Mouse (Mus musculus) heart, postnatal 36 days (tissue): ENCODE measurements at regions not wholly inside any gene's neighbourhood (a gene's known extent, or its start where the extent isn't known, plus 50 kb on each side); places are given as distances from the start of the nearest gene placed in this dataset.

ENCODE experiments used
- DNase-seq, 2 experiments: peaks; one replicate each; pipeline ENCODE4 v3.0.0; 2021 to 2022
- intact Hi-C: fragments of 180-260 bp; cut with DNase I; formaldehyde crosslinking; loops from one replicate; pipeline ENCODE4 v1.15.1; 2025

DNA sequence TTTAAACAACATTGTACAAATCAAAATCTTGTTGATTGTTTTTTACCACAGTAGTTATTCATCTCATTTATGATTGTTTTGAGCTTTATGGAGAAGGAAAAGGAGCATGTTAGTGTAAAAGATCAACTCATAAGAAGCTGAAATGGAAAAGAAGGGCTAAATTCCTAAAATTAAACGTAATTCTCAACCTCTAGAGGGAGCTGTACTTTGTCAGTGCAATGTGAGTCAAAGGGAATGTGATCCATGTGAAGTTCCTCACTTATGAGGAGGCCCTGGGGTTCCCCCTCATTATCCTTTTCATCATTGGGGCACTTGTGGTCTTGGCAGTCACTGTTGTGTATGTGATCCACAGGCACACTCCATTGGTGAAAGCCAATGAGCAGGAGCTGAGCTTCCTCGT, 54.0 kb upstream of the Vmn2r7 start:
- intact Hi-C loops: no loop called here
- no peak for DNase-seq

DNA sequence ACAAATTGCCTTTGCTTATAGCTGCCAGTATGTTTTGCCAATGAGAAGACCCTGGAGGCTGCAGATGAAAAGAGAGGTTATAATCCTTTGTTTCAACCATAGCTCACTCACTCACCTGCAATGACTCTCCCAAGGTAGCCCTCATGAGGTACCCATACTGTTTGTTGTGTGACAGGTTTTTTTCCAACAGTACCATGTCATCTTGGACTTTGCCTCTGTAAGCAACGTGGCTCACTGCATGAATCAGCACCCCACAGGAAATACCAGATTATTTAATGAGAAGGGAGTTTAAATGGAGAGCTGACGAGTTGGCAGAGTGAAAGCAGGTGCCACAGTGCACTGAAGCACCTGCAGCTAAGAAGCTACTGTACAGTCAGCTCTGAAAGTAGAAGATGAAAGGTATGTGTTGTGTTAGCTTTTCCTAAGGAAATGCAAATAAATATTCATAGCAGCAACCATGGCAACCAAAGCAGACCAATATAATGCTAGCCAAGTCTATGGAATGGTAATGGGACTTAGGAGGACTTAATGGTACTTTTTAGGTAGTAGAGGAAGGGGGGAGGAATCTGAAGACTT, 56.8 kb upstream of the Vmn2r7 start:
- intact Hi-C loops: no loop called here
- DNase-seq: no peak

DNA sequence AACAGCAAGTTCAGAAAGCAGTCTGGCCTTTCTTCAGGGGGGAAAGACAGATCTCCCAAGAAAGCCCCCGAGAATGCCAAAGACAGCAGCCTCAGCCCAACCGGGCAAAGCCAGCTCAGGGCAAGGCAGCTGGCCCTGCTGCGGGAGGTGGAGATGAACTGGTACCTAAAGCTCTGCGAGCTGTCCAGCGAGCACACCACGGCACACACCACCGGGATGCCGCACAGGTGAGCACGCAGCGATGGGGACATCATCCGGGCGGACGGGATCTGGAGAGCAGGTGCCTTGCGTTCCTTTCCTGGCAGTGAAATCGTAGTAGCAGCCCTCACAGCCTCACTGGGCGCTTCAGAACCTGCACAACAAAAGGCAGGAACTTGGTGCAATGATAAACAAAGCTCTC, 104.7 kb upstream of the Vmn2r7 start:
- DNase-seq: no peak
- intact Hi-C loops: no loop called here

DNA sequence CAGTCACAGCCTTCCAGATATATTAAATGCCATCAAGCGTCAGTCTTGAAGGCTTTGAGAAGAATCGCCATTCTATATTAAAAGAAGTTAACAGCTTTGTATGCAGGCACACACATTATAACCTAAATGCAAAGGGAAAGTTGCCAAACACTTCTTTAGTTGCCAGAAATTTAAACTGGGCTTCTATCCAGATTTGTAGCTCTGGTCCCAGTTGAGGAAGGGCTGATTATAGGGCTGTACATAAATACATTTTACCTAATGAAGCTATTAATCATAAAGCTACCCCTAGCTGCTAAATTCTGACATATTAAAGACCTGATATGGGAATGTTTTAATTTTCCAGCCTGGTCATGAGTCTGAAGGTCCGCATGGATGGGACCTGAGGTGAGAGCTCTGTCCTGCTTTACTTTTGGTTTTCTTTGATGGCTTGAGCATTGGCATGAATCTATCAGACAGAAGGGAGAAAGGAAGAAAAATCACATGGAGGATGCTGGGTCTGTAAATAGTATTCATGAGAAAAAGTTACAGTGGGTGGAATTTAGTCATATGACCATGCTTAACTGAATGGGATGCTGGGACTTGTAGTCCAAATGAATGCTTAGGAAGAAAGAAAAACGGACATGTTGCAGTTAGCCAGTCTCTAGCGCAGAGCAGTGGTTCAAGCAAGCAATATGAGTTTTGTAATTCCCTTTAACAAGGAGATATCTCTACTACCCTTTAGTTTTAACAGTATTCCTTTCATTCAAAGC, 120.3 kb upstream of the Vmn2r7 start:
- intact Hi-C loops: no loop called here
- no peak for DNase-seq

DNA sequence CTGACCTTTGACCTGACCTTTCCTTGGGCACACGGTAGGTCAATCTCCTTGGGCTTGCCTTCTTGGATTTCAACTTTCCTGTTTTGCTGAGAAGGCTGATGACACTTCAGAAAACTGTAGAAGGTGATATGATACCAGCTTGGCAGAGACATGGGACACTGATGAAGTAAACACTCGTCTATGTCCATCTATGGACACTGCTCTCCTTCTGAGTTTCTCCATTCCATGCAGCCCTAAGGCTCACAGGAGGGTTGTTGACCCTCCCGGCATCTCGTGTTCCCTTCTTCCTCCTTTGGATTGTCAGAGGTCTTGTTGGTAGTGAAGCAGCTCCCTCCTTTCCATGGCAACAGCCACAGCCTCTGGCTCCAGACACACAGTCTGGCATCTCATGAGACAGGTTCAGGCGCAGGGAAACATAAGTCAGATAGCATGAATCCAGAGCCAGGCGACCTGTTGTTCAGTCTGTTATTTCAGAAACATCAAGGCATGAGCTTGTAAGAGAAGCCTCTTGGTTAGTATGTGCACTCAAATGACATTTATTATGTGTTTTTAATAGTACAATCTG, 120.9 kb upstream of the Vmn2r7 start:
- intact Hi-C loops: no loop called here
- no peak for DNase-seq

DNA sequence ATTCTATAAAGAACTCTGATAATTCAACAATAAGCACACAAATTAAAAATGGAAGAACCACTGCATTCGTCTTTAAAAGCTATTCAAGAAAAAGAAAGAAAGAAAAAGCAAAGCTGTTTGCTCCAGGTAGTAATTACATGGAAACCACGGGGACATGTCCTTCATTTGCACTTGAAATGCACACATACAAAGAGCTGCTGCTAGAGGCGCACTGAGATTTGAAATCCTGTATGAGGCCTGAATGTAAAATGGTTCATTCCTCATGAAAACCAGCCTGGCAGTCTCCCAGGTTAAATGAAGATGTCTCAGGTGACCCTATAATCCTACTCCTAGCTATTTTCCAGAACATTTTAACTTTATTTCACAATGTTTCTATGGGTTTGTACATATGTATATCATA, 123.7 kb upstream of the Vmn2r7 start:
- DNase-seq: no peak
- intact Hi-C loops: no loop called here

DNA sequence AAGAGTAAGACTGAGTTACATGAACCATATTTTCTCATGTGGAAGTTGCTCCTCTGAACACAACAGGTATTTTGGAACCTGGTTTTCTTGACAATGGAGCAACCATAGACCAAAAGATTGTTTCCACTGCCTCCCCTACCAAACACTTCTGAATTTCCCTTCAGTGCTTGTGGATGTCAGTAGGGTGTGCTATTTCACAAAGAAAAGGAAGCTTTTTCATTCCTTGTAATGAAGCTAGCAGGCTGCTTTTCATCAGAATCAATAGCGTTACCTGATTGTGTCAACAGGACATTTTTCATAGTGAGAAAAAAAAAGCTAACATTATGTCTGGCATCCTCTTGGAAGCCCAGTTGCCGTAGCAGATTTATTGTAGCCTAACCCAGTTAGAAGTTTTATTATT, 124.8 kb upstream of the Kcnab1 start:
- intact Hi-C loops: loop anchor here (10.0 kb wide), 2 partner anchors 230 to 1010 kb away; no protein-coding TSS in a partner anchor
- no peak for DNase-seq

DNA sequence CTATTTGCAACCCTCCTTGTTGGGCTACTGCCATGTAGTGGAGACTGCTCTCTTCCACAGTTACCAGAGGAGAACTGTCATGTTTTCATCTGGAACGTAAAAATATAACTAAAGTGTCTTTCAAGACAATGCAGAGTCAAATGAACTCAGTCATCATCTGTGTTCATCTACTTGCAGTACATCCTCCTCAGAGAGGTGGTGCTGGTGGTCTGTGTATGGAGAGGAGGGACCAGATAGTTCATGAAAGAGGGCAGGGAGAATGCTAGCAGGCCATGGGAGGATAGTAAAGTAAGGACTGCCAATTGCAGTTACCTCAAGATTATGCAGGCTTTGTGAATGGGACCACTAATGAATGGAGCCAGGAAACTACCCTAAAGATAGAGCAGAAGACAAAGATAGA, 121.5 kb upstream of the Kcnab1 start:
- peak in 1 of 2 experiments; percentile 4 for DNase-seq
- intact Hi-C loops: loop anchor here (2.0 to 10.0 kb wide), 5 partner anchors 227 to 1007 kb away; no protein-coding TSS in a partner anchor

DNA sequence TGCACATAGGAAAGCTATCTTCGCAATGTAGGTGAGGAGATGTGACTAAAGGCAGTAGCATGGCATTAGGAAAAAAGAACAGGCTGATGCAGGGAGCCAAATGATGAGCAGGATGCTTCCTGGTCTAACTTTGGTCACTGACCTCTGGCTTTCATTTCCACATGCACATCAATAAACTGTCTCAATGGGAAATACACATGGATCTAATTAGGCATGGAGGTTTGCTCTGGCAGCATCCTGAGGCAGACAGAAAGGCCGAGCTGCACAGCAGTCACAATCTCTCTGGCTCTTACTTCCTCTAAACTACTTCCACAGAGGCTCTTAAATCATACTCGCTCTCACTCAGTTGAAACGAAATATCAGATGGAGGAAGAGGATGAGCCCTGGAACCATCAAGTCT, 112.7 kb upstream of the Kcnab1 start:
- DNase-seq: no peak
- intact Hi-C loops: no loop called here

DNA sequence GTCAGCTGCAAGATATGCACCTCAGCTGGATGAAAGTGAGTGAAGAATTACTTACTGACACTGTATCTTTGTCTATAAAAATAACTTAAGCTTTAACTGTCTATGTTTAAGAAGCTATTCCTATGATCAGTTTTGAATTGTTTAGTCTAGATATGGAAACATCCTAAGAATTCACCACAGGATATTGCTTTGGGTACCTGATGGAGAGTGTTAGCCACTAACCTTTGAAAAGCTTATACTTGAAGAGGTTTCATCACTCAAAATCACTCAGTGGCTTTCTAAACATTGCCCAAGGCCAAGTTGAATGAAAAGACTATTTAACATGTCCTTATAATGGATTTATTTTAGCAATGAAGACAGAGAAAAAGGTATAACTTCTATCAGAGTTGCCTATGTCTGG, 111.6 kb upstream of the Kcnab1 start:
- intact Hi-C loops: no loop called here
- DNase-seq: no peak

DNA sequence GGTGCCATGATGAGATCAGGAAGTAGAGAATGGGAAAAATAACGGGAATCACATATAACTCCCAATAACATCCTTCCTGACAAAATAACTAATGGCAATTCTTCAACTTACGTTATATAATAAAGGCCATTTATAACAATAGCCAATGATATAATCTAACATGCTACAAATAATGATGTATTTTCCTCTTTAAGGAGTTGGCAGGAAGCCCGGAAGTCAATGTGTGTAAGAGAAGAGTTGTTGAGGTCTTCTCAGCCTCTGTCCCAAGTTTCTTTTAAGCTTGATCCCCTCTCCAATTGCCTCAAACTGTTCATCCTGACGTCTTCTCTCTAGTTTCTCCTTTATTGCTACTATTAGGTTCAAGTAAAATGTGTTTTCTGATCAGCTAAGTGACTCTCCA, 108.1 kb upstream of the Kcnab1 start:
- intact Hi-C loops: no loop called here
- no peak for DNase-seq

DNA sequence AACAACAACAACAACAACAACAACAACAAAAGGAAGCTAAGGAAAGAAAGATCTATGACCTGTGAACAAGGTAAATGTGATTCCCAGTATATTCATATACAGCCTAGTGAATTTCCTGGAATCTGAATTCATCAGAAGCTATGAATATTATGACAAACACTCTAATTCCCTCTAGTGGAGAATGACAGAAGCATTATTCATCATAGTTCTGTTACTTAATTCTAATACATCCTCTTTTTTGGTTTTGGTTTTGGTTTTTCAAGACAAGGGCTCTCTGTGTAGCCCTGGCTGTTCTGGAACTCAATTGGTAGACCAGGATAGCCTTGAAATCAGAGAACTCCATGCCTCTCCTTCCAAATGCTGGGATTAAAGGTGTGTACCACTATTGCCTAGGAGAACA, 106.6 kb upstream of the Kcnab1 start:
- intact Hi-C loops: no loop called here
- DNase-seq: no peak

DNA sequence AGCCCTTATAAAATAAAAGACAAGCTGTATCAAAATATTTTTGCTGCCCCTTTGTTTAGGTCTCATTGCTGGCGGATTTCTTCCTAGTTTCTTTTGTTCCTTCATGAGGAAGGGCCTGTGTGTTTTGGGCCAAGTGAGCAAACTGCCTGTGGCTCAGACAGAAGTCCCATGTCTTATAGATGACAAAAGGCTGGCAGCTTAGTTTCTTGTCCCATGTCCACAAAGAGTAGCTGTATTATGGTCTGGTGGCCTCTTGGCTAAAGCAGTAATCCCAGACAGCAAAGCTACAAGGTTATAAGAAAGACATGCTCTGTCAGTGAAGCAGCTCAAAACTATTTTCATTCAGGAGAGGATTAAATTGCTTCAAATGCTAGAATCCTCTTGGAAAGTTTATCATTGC, 103.1 kb upstream of the Kcnab1 start:
- no peak for DNase-seq
- intact Hi-C loops: no loop called here

DNA sequence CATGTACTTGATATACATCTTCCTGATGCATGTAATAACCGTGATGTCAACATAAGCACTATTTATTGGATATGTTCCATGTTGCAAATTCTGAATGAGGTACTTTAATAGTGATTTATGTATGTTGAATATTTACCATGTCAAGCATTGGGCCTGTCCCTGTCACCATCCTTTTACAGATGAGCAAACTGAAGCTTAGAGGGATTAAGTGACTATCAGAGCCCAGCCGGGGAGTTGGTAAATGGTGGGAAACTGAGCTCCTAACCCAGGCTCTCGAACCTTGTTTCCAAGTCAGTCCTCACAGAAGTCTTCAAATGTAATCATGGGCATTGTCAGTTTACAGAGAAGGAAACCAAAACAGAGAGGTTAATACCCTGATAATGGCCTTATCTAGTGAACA, 102.6 kb upstream of the Kcnab1 start:
- intact Hi-C loops: no loop called here
- DNase-seq: no peak

DNA sequence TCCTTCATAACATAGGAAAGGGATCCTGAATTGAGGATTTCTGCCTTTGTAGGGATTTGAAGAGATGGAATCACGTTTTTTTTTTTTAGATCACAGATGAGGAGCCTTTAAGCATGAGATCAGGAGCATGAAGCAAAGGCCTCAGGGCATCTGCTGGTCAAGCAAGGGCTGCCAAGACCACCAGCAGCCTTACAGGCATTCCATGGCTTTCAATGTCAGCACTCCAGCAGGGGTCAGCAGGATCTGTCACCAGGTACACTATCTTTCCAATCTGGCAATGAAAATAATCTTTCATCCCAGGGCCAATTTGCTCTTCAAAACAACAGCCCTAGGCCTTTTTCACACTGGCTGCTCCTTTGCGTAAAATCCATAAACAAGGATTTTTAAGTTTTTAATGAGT, 85.3 kb upstream of the Kcnab1 start:
- DNase-seq: no peak
- intact Hi-C loops: no loop called here

DNA sequence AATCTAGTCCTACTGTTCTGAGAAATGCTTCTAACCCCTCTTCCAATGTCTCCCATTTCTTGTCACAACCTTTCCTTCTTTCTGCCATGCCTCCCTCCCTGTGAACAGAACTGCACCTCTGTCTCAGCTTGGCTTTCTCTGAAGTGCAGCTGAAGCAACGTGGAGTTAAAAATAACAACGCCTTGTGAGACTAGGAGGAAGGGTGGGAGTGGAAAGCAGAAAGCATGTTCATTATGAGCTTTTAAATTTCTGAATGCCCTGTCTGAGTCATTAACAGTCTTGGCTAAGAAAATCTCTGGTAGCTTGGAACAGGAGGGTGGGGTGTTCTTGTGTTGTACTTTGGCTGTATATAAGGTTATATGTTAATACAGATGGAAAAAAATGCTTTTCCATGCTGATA, 71.6 kb upstream of the Kcnab1 start:
- DNase-seq: no peak
- intact Hi-C loops: no loop called here

DNA sequence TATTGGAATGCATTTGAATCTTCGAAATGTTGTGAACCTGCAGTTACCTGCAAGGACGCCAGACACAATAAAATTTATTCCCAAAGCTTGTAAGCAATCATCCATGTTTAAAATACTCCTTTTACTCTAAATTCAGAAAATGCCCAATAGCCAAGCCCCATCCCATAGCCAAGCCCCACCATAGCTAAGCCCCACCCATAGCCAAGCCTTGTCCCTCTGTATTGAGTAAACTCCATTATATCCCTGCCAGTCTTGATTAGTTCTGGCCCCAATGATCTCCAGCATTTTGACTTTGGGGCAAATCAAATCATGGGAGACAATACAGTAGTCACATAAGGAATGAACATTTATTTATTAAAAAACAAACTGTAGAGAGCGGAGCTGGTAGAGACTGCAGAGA, 61.3 kb upstream of the Kcnab1 start:
- DNase-seq: no peak

DNA sequence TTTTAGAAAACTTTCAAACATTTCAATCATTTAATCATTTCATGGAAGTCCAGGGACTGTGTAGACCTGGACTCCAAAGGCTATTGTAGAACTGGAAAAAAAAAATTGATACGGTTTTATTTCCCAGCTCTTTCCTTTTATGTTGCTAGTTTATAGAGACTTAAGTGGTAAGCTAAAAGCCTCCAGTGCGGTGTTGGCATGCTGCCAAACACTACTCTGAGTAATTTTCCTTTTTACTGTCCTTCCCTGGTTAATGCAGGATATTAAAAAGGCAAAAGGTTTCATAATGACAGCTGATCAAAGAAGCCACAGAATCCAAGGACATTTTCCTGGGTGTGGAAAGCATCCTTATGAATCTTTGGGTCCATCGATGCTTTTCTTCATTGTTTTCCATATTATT, 53.8 kb upstream of the Kcnab1 start:
- DNase-seq: no peak
- intact Hi-C loops: no loop called here

More for the DNA sequence above, 61.3 kb upstream of the Kcnab1 start:
- intact Hi-C loops: no loop called here
